ENCODE assay signal across 23 mouse cellular contexts in genomic region chr6:17800694-17801093, GRCm38 (mm10).
DNase-seq lines count a peak whose midpoint lies in the region; ATAC-seq and TF ChIP-seq lines count a peak whose summit lies in the region.
"Had no signal": no experiment of that assay in that cellular context is flagged by ENCODE, and none has a peak within 500 bp of the region (broad histone marks: within the 10 kb centered on the region; RNA-seq: fewer than 3 reads in every experiment).

No protein-coding gene starts in this region.

- no peak overlapping the region for H3K9ac ChIP-seq in lung, postnatal 0 days (replicated peaks; ENCODE audit: low read depth)
- H3K9ac ChIP-seq in forebrain, embryonic 14.5 days (ENCODE audit: low read length) = no peak overlapping the region
- H3K9ac ChIP-seq: embryonic facial prominence, embryonic 13.5 days; forebrain, embryonic 13.5 days; heart, embryonic 15.5 days; hindbrain, embryonic 13.5 days had no signal

- no peak overlapping the region for H3K27ac ChIP-seq in lung, postnatal 0 days (ENCODE audit: low read length)
- no peak overlapping the region for H3K27ac ChIP-seq in forebrain, embryonic 14.5 days (ENCODE audit: low read depth, low read length)
- H3K27ac ChIP-seq: embryonic facial prominence, embryonic 13.5 days; forebrain, embryonic 13.5 days; heart, embryonic 15.5 days; hindbrain, embryonic 13.5 days; hindbrain, postnatal 0 days had no signal

- no peak overlapping the region for H3K4me3 ChIP-seq in lung, postnatal 0 days (ENCODE audit: low read depth, low read length)
- no peak overlapping the region for H3K4me3 ChIP-seq in forebrain, embryonic 14.5 days (ENCODE audit: low read depth, low read length)
- H3K4me3 ChIP-seq: embryonic facial prominence, embryonic 13.5 days; forebrain, embryonic 13.5 days; heart, embryonic 15.5 days; hindbrain, embryonic 13.5 days had no signal

- TF ChIP-seq CTCF in lung, postnatal 0 days (IDR thresholded peaks at IDR 0.05) = no peak

- WGBS in lung, postnatal 0 days = 85% methylated on average over 5 of the region's 5 CpGs
- WGBS in forebrain, embryonic 14.5 days = 82% methylated on average over 5 of the region's 5 CpGs

- no peak overlapping the region for H3K4me2 ChIP-seq in lung, postnatal 0 days (replicated peaks; ENCODE audit: low read depth, low read length)
- no peak overlapping the region for H3K4me2 ChIP-seq in forebrain, embryonic 14.5 days (ENCODE audit: low read length)
- H3K4me2 ChIP-seq: embryonic facial prominence, embryonic 13.5 days; forebrain, embryonic 13.5 days; heart, embryonic 11.5 days; heart, embryonic 15.5 days; hindbrain, embryonic 13.5 days had no signal

- no peaks in the 10 kb centered on the region for H3K9me3 ChIP-seq in lung, postnatal 0 days (ENCODE audit: low read length)
- no peaks in the 10 kb centered on the region for H3K9me3 ChIP-seq in forebrain, embryonic 14.5 days (replicated peaks; ENCODE audit: control insufficient read depth, low read length)
- H3K9me3 ChIP-seq: embryonic facial prominence, embryonic 13.5 days; forebrain, embryonic 13.5 days; heart, embryonic 15.5 days; hindbrain, embryonic 13.5 days had no signal

- no peak for ATAC-seq in lung, postnatal 0 days
- peak; percentile 61 for ATAC-seq in CD4-positive, CD25-positive, alpha-beta regulatory T cell, adult 4 months
- ATAC-seq in granulocyte monocyte progenitor cell, adult 5-6 weeks (replicated peaks; ENCODE audit: poor library complexity, severe bottlenecking) = peak; percentile 81
- peak; percentile 50; the same call in 1 of the 2 replicates for ATAC-seq in megakaryocyte progenitor cell, adult 5-6 weeks (replicated peaks; ENCODE audit: poor library complexity)
- ATAC-seq in forebrain, embryonic 14.5 days = no peak
- ATAC-seq: forebrain, embryonic 13.5 days; hindbrain, postnatal 0 days; intestine, embryonic 16.5 days; Patski had no signal

- no peaks in the 10 kb centered on the region for H3K27me3 ChIP-seq in lung, postnatal 0 days (replicated peaks; ENCODE audit: insufficient read depth, low read length)
- H3K27me3 ChIP-seq in forebrain, embryonic 14.5 days (replicated peaks; ENCODE audit: control insufficient read depth, insufficient read depth, low read length) = no peaks in the 10 kb centered on the region
- H3K27me3 ChIP-seq: embryonic facial prominence, embryonic 13.5 days; forebrain, embryonic 13.5 days; heart, embryonic 15.5 days; hindbrain, embryonic 13.5 days; Patski had no signal

- DNase-seq in lung, postnatal 0 days (ENCODE audit: low spot score) = peak; percentile 18
- DNase-seq in lung, postnatal 25 days (ENCODE audit: low spot score) = no peak
- no peak for DNase-seq in forebrain, embryonic 14.5 days (ENCODE audit: low spot score)
- DNase-seq in adrenal gland, adult (ENCODE audit: inconsistent age in 2 of 2, low spot score in 1 of 2) = no peak
- no peak for DNase-seq in right cerebral cortex, postnatal 10 days (ENCODE audit: low spot score in 2 of 2)
- DNase-seq: adrenal gland, postnatal 10 days; cerebellum, adult 11-12 months; cerebellum, adult 9-10 months; cerebellum, postnatal 25 days; gastrocnemius, postnatal 36 days; heart, adult 18-20 months; heart, postnatal 14 days had no signal

- no peaks in the 10 kb centered on the region for H3K4me1 ChIP-seq in lung, postnatal 0 days (ENCODE audit: insufficient read depth, low read depth, low read length)
- H3K4me1 ChIP-seq in forebrain, embryonic 14.5 days (ENCODE audit: control insufficient read depth, insufficient read depth, low read length) = peaks cover 15% of the 10 kb centered on the region; the same call in 1 of the 2 replicates
- H3K4me1 ChIP-seq: embryonic facial prominence, embryonic 13.5 days; heart, embryonic 15.5 days had no signal

- H3K36me3 ChIP-seq in lung, postnatal 0 days (ENCODE audit: insufficient read depth, low read length) = no peaks in the 10 kb centered on the region
- H3K36me3 ChIP-seq in forebrain, embryonic 14.5 days (ENCODE audit: control insufficient read depth, insufficient read depth, low read length) = no peaks in the 10 kb centered on the region
- H3K36me3 ChIP-seq: embryonic facial prominence, embryonic 13.5 days; heart, embryonic 15.5 days; hindbrain, embryonic 13.5 days had no signal

- TF ChIP-seq EP300 in lung, postnatal 0 days (IDR thresholded peaks at IDR 0.05) = no peak

Comparison
In these comparisons a context has a peak if more than half of its experiments do, and no peak if none do; other contexts are left out.
1. ATAC-seq: peak in CD4-positive, CD25-positive, alpha-beta regulatory T cell, adult 4 months (single experiment), granulocyte monocyte progenitor cell, adult 5-6 weeks (single experiment) and megakaryocyte progenitor cell, adult 5-6 weeks (single experiment); none in lung, postnatal 0 days (single experiment) and forebrain, embryonic 14.5 days (single experiment).